Mouse (Mus musculus) heart, postnatal 36 days (tissue): Measurements from ENCODE around the gene Nsdhl. TPM values are rescaled to one million over a fixed set of nuclear protein-coding genes. Genes with fewer than 3 reads are reported as not detected.

Experiments used
- DNase-seq, 2 experiments: peaks; one replicate each; pipeline ENCODE4 v3.0.0; 2021 to 2022
- intact Hi-C: fragments of 180-260 bp; cut with DNase I; formaldehyde crosslinking; loops from one replicate; pipeline ENCODE4 v1.15.1; 2025
- microRNA-seq, 2 experiments: library from miRNA; unstranded; fragments of <30 nt; microRNA quantifications; one replicate each; pipeline ENCODE4 v1.2.0; 2021; ENCODE audit warnings: borderline number of aligned reads in 2 of 2
- total RNA-seq, 2 experiments: library from RNA; stranded (reverse); gene quantifications; 2 replicates each; pipeline ENCODE4 v1.2.3; 2021

Gene Nsdhl
- total RNA-seq, 2 experiments from 2014 or later: 4.1 to 5.1 TPM

DNA sequence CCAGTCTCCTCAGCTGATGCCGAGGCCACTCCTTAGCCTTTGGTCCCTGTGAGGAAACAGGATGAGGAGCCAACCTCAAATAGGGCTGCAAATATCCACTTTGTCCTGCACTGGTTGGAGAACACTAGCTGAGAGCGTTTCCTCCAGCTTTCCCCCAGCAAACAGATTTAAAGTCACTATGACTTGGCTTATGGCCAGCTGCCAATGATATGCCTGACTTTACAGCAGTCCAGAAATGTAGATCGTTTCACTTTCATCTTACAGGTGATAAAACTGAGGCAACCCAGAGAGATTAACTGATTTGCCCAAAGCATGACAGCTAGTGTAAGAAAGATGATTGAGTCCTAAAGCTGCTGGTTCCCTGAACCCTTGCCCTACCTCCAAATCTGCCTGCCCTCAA is 77.2 kb downstream of the Nsdhl start:
- intact Hi-C loops: no loop called here
- no peak for DNase-seq

DNA sequence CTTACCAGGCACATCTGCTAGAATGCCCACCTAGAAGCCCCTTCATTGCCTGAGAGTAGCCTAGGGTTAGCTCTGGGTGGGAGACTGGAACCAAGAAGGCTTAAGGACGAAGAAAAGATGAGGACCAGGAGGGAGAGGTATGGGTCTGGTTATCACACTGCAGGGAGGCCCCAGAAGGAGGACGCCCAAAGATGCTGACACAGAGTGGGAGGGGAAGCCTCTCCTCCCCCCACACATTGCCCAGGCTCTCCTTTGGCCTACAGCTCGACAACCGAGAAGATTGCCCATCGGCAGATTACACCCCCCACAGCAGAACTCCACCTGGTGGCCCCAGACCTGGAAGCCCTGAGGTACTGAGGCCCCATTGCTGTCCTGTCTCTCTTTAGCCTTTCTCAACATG is 84.8 kb downstream of the Nsdhl start:
- no peak for DNase-seq
- intact Hi-C loops: no loop called here

DNA sequence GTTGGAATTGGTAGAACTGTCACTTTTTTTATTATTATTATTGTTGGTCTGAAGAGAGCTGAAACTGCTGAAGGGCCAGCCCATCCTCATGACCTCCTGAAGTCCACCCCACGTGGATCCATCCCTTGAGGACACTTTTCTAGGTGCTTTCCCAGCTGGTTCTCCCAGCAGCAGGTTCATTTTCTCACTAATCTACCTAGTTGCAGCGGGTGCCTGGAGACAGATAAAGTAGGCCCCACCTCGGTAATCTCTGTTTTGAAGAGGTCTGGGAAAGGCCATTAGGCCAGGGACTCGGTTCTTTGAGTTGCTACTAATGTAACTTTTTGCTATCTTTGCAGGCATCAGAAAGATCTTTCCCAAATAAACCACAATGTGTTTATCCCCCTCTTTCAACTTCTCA is 87.3 kb downstream of the Nsdhl start:
- intact Hi-C loops: loop anchor here (5.0 kb wide), 2 partner anchors 447 to 652 kb away; no protein-coding TSS in a partner anchor

DNA sequence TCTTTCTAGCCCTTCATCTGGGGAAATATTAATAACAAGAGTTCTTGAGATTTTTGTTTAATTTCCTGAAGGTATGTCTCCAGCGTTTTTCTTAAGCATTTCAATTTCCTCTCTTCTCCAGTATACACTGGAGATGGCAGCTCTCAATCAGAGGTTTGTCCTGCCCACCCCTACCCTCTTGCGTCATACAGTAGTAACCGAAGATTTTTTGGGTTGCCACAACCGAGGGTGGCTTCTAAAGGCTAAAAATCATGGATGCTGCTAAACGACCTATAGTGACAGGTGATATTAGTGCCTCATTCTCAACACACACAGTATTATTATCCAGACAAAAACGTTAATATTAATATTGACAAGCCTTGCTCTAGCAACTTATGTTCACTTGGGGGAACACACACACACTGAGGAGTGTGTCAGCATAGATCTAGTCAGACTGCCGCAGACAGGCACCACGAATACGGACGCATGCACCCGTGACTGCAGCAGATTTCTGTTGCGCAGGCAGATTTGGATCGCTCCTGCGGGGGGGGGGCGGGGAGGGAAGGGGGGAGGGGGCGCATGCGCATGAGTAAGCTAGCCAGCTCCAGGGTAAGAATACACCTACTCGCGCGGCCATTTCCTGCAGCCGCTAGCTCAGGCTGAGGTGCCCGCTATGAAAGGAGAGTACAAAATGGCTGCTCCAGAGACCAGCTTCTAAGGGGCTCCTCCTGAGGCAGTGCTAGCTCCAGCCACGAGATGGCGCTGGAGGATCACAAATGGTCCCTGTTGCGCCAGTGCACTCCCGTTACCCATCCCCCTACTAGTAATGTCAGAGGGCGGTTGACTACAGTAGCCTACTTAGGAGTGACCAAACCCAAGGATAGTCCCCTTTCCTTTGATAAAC is 89.5 kb downstream of the Nsdhl start:
- DNase-seq: peak; percentile 89 to 94
- intact Hi-C loops: loop anchor here (5.0 kb wide), 2 partner anchors 444 to 649 kb away; no protein-coding TSS in a partner anchor

More for the DNA sequence above, 87.3 kb downstream of the Nsdhl start:
- no peak for DNase-seq

Small RNA genes lying within 50 kb of the gene (microRNA-seq; reads per million reads assigned to microRNA genes)
- 1.4 to 2.0 reads per million in 2 experiments for gene Mir2137

Other genes with a start within 250 kb of the Nsdhl start
- under 1 TPM in 1 of 2 experiments, not detected in 1; 0.08 TPM for gene Gabrq, start 93.4 kb upstream of the Nsdhl start, total RNA-seq
- gene Cetn2, start 146 bp upstream of the Nsdhl start, total RNA-seq: 10 to 100 TPM; 29.2 to 29.6 TPM
- gene Zfp185, start 68.8 kb downstream of the Nsdhl start, total RNA-seq: 1 to 10 TPM; 1.6 to 2.6 TPM
- gene Pnma5, start 118.5 kb downstream of the Nsdhl start, total RNA-seq: not detected
- gene Pnma3, start 146.2 kb downstream of the Nsdhl start, total RNA-seq: not detected
- 1 to 10 TPM; 1.7 to 4.3 TPM for gene Xlr4a, start 163.9 kb downstream of the Nsdhl start, total RNA-seq
- under 1 TPM; 0.19 to 0.76 TPM for gene Xlr3a, start 178.5 kb downstream of the Nsdhl start, total RNA-seq
- gene Gm14685, start 198.5 kb downstream of the Nsdhl start, total RNA-seq: not detected
- not detected for gene Xlr5b, start 230.2 kb downstream of the Nsdhl start, total RNA-seq
- not detected for gene DXBay18, start 230.9 kb downstream of the Nsdhl start, total RNA-seq